Mouse (Mus musculus): ENCODE measurements around the gene Ndufa12.

DNA sequence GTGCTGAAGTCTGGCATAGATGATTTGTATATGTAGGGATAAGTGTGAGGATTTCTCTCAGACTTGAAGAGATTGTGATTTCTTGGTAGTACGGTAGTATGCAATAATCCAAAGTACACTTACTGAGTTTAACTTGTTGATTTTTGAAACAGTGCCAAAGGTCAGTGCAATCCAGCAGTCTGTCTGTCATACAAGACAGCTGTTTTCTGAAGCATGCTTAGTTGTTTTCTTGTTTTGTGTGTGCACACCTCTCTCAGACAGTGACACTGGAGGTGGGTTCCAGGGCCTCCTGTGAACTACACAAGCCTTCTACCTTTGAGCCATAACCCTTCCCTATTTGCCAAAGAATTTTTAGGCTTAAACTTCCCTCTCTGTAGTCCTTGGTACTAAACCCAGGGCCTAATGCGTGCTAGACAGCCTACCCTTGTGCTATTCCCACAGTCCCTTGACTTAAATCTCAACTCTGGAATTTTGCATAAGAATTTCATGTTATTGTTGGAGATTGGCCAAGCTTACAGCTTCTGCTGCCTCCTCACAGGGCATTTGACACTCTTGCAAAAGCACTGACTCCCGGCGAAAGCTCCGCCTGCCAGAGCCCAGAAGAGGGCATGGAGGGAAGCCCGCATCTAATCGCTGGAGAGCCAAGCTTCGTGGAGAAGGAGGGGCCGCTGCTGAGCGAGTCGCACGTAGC is 26.9 kb upstream of the Ndufa12 start:
- no peak for TF ChIP-seq CTCF (IDR thresholded peaks at IDR 0.05; ENCODE audit: insufficient read depth, low read length)
- no peak for TF ChIP-seq POLR2A (IDR thresholded peaks at IDR 0.05; ENCODE audit: borderline replicate concordance, extremely low read depth, low read depth, low read length)

All from lung, adult 2 months (tissue).